33 mouse cellular contexts compared by ENCODE assay signal in genomic region chr2:28723912-28724311, GRCm38 (mm10). TPM values are rescaled to one million over a fixed set of nuclear protein-coding genes. Genes with fewer than 3 reads are reported as not detected.
DNase-seq lines count a peak whose midpoint lies in the region; ATAC-seq and TF ChIP-seq lines count a peak whose summit lies in the region.
"Had no signal": no experiment of that assay in that cellular context is flagged by ENCODE, and none has a peak within 500 bp of the region (broad histone marks: within the 10 kb centered on the region; RNA-seq: fewer than 3 reads in every experiment).

No protein-coding gene starts in this region.

- no peak overlapping the region for H3K9ac ChIP-seq in hindbrain, embryonic 14.5 days
- H3K9ac ChIP-seq in hindbrain, embryonic 11.5 days (ENCODE audit: low read depth, low read length): no peak overlapping the region
- H3K9ac ChIP-seq in midbrain, embryonic 13.5 days (replicated peaks): no peak overlapping the region
- no peak overlapping the region for H3K9ac ChIP-seq in midbrain, embryonic 11.5 days (ENCODE audit: low read length)
- no peak overlapping the region for H3K9ac ChIP-seq in lung, postnatal 0 days (replicated peaks; ENCODE audit: low read depth)
- H3K9ac ChIP-seq: embryonic facial prominence, embryonic 15.5 days; forebrain, embryonic 12.5 days; forebrain, postnatal 0 days; heart, embryonic 13.5 days; intestine, embryonic 15.5 days; limb, embryonic 15.5 days; liver, embryonic 13.5 days; stomach, embryonic 15.5 days had no signal

- no peak overlapping the region for H3K4me2 ChIP-seq in hindbrain, embryonic 14.5 days (replicated peaks)
- H3K4me2 ChIP-seq in hindbrain, embryonic 11.5 days (replicated peaks; ENCODE audit: low read depth, low read length): no peak overlapping the region
- H3K4me2 ChIP-seq in midbrain, embryonic 13.5 days (replicated peaks): no peak overlapping the region
- no peak overlapping the region for H3K4me2 ChIP-seq in midbrain, embryonic 11.5 days
- 0 out of 2 replicates have a peak overlapping the region, but pooled peaks have one; percentile 17 for H3K4me2 ChIP-seq in lung, postnatal 0 days (replicated peaks; ENCODE audit: low read depth, low read length)
- H3K4me2 ChIP-seq: embryonic facial prominence, embryonic 15.5 days; forebrain, embryonic 12.5 days; heart, embryonic 13.5 days; intestine, embryonic 15.5 days; limb, embryonic 15.5 days; liver, embryonic 13.5 days; stomach, embryonic 15.5 days had no signal

- H3K27me3 ChIP-seq in hindbrain, embryonic 14.5 days (ENCODE audit: control insufficient read depth, insufficient read depth, low read length): no peaks in the 10 kb centered on the region
- no peaks in the 10 kb centered on the region for H3K27me3 ChIP-seq in hindbrain, embryonic 11.5 days (ENCODE audit: control insufficient read depth, insufficient read depth, low read length)
- no peaks in the 10 kb centered on the region for H3K27me3 ChIP-seq in midbrain, embryonic 13.5 days
- no peaks in the 10 kb centered on the region; the same call in 1 of the 2 replicates for H3K27me3 ChIP-seq in midbrain, embryonic 11.5 days (ENCODE audit: control insufficient read depth, insufficient read depth, low read length)
- H3K27me3 ChIP-seq in lung, postnatal 0 days (replicated peaks; ENCODE audit: insufficient read depth, low read length): no peaks in the 10 kb centered on the region
- H3K27me3 ChIP-seq: embryonic facial prominence, embryonic 15.5 days; intestine, embryonic 15.5 days; limb, embryonic 15.5 days; liver, embryonic 13.5 days; stomach, embryonic 15.5 days had no signal

- H3K27ac ChIP-seq in hindbrain, embryonic 14.5 days: no peak overlapping the region
- H3K27ac ChIP-seq in hindbrain, embryonic 11.5 days (ENCODE audit: low read depth, low read length): no peak overlapping the region
- H3K27ac ChIP-seq in midbrain, embryonic 13.5 days: no peak overlapping the region
- no peak overlapping the region for H3K27ac ChIP-seq in midbrain, embryonic 11.5 days (ENCODE audit: low read depth, low read length)
- H3K27ac ChIP-seq in lung, postnatal 0 days (ENCODE audit: low read length): no peak overlapping the region
- H3K27ac ChIP-seq: embryonic facial prominence, embryonic 10.5 days; embryonic facial prominence, embryonic 15.5 days; forebrain, embryonic 12.5 days; heart, embryonic 13.5 days; hindbrain, embryonic 10.5 days; hindbrain, postnatal 0 days; intestine, embryonic 15.5 days; limb, embryonic 10.5 days; limb, embryonic 15.5 days; liver, embryonic 13.5 days; macrophage; stomach, embryonic 15.5 days had no signal

- TF ChIP-seq EP300 in lung, postnatal 0 days (IDR thresholded peaks at IDR 0.05): no peak

- peaks cover 12% of the 10 kb centered on the region; the same call in 1 of the 2 replicates for H3K4me1 ChIP-seq in hindbrain, embryonic 14.5 days (replicated peaks; ENCODE audit: control insufficient read depth, insufficient read depth, low read length)
- peaks cover 3% of the 10 kb centered on the region; the same call in 1 of the 2 replicates for H3K4me1 ChIP-seq in hindbrain, embryonic 11.5 days (replicated peaks; ENCODE audit: control insufficient read depth, insufficient read depth, low read length)
- H3K4me1 ChIP-seq in midbrain, embryonic 13.5 days (replicated peaks): peaks cover 25% of the 10 kb centered on the region
- peaks cover 8% of the 10 kb centered on the region; the same call in 1 of the 2 replicates for H3K4me1 ChIP-seq in midbrain, embryonic 11.5 days (ENCODE audit: control insufficient read depth, insufficient read depth, low read length)
- no peaks in the 10 kb centered on the region for H3K4me1 ChIP-seq in lung, postnatal 0 days (ENCODE audit: insufficient read depth, low read depth, low read length)
- H3K4me1 ChIP-seq: intestine, embryonic 15.5 days; stomach, embryonic 15.5 days had no signal

- H3K4me3 ChIP-seq in hindbrain, embryonic 14.5 days (replicated peaks; ENCODE audit: low read length): no peak overlapping the region
- H3K4me3 ChIP-seq in hindbrain, embryonic 11.5 days (ENCODE audit: low read depth, low read length): no peak overlapping the region
- no peak overlapping the region for H3K4me3 ChIP-seq in midbrain, embryonic 13.5 days (replicated peaks)
- no peak overlapping the region for H3K4me3 ChIP-seq in midbrain, embryonic 11.5 days (ENCODE audit: low read depth, low read length)
- H3K4me3 ChIP-seq in lung, postnatal 0 days (ENCODE audit: low read depth, low read length): no peak overlapping the region
- H3K4me3 ChIP-seq: embryonic facial prominence, embryonic 10.5 days; embryonic facial prominence, embryonic 15.5 days; forebrain, embryonic 12.5 days; heart, embryonic 13.5 days; hindbrain, embryonic 10.5 days; intestine, embryonic 15.5 days; limb, embryonic 10.5 days; limb, embryonic 15.5 days; liver, embryonic 13.5 days; stomach, embryonic 15.5 days had no signal

- 64% methylated on average over 9 of the region's 9 CpGs for WGBS in hindbrain, embryonic 14.5 days
- 75% methylated on average over 8 of the region's 9 CpGs for WGBS in hindbrain, embryonic 11.5 days
- WGBS in midbrain, embryonic 13.5 days: 62% methylated on average over 9 of the region's 9 CpGs
- WGBS in midbrain, embryonic 11.5 days: 69% methylated on average over 9 of the region's 9 CpGs
- 17% methylated on average over 8 of the region's 9 CpGs for WGBS in lung, postnatal 0 days

- no peaks in the 10 kb centered on the region for H3K36me3 ChIP-seq in hindbrain, embryonic 14.5 days (replicated peaks; ENCODE audit: control insufficient read depth, insufficient read depth)
- H3K36me3 ChIP-seq in hindbrain, embryonic 11.5 days (ENCODE audit: control insufficient read depth, insufficient read depth, low read length): no peaks in the 10 kb centered on the region
- H3K36me3 ChIP-seq in midbrain, embryonic 13.5 days: no peaks in the 10 kb centered on the region
- H3K36me3 ChIP-seq in midbrain, embryonic 11.5 days (ENCODE audit: control insufficient read depth, insufficient read depth, low read length): no peaks in the 10 kb centered on the region
- no peaks in the 10 kb centered on the region for H3K36me3 ChIP-seq in lung, postnatal 0 days (ENCODE audit: insufficient read depth, low read length)
- H3K36me3 ChIP-seq: embryonic facial prominence, embryonic 10.5 days; embryonic facial prominence, embryonic 15.5 days; forebrain, embryonic 12.5 days; G1E; heart, embryonic 13.5 days; hindbrain, embryonic 10.5 days; intestine, embryonic 15.5 days; limb, embryonic 10.5 days; limb, embryonic 15.5 days; liver, embryonic 13.5 days; stomach, embryonic 15.5 days had no signal

- DNase-seq in hindbrain, embryonic 14.5 days (ENCODE audit: low spot score): no peak
- DNase-seq in hindbrain, embryonic 11.5 days (ENCODE audit: low spot score): no peak
- DNase-seq in midbrain, embryonic 11.5 days (ENCODE audit: low spot score, missing footprints): no peak
- DNase-seq in lung, postnatal 0 days (ENCODE audit: low spot score): peak; percentile 64
- no peak for DNase-seq in gastrocnemius, postnatal 25 days
- DNase-seq in adrenal gland, postnatal 14 days: no peak
- DNase-seq: adrenal gland, postnatal 25 days; cerebellum, adult 18-20 months; cerebellum, postnatal 10 days; forebrain, postnatal 0 days; heart, postnatal 10 days; kidney, adult 2 months; layer of hippocampus, adult 9-11 months; liver, embryonic 13.5 days; right cerebral cortex, postnatal 25 days; thymus, postnatal 14 days had no signal

- ATAC-seq in hindbrain, embryonic 14.5 days (ENCODE audit: low FRiP score): peak; percentile 34; the same call in 1 of the 2 replicates
- no peak for ATAC-seq in hindbrain, embryonic 11.5 days (ENCODE audit: low FRiP score)
- ATAC-seq in midbrain, embryonic 13.5 days: peak; percentile 38
- ATAC-seq in midbrain, embryonic 11.5 days (ENCODE audit: low FRiP score): no peak
- peak; percentile 82 for ATAC-seq in lung, postnatal 0 days
- ATAC-seq: forebrain, postnatal 0 days; hindbrain, postnatal 0 days; intestine, embryonic 15.5 days; Patski had no signal

- H3K9me3 ChIP-seq in hindbrain, embryonic 14.5 days (ENCODE audit: control insufficient read depth, low read length): no peaks in the 10 kb centered on the region
- H3K9me3 ChIP-seq in hindbrain, embryonic 11.5 days (ENCODE audit: control insufficient read depth, low read length): no peaks in the 10 kb centered on the region
- no peaks in the 10 kb centered on the region for H3K9me3 ChIP-seq in midbrain, embryonic 13.5 days
- H3K9me3 ChIP-seq in midbrain, embryonic 11.5 days (ENCODE audit: control insufficient read depth, low read length): no peaks in the 10 kb centered on the region
- H3K9me3 ChIP-seq in lung, postnatal 0 days (ENCODE audit: low read length): no peaks in the 10 kb centered on the region
- H3K9me3 ChIP-seq: embryonic facial prominence, embryonic 10.5 days; embryonic facial prominence, embryonic 15.5 days; forebrain, embryonic 12.5 days; G1E; heart, embryonic 13.5 days; hindbrain, embryonic 10.5 days; intestine, embryonic 15.5 days; limb, embryonic 10.5 days; limb, embryonic 15.5 days; liver, embryonic 13.5 days; stomach, embryonic 15.5 days had no signal

- no peak for TF ChIP-seq CTCF in lung, postnatal 0 days (IDR thresholded peaks at IDR 0.05)

RNA-seq across cellular contexts. Expression of gene Ak8, which starts 23.9 kb away (rescaled TPM):
- 2.2 and 2.7 TPM in 2 replicates for polyA plus RNA-seq in hindbrain, embryonic 14.5 days (2014; fragmentation: Nextera tagmentation; extraction: Ambion mirVana)
- polyA plus RNA-seq in hindbrain, embryonic 11.5 days (2014; fragmentation: Nextera tagmentation; extraction: Ambion mirVana): 1.3 and 1.5 TPM in 2 replicates
- 2.2 and 2.6 TPM in 2 replicates for polyA plus RNA-seq in midbrain, embryonic 13.5 days (2015; fragmentation: Nextera tagmentation; extraction: Ambion mirVana)
- polyA plus RNA-seq in midbrain, embryonic 11.5 days (2014; fragmentation: Nextera tagmentation; extraction: Ambion mirVana): 0.33 and 0.77 TPM in 2 replicates
- polyA plus RNA-seq in lung, postnatal 0 days (2015; fragmentation: Nextera tagmentation; extraction: Ambion mirVana): 8.7 and 10.9 TPM in 2 replicates
- under 1 TPM in 1 of 2 experiments, not detected in 1; 0.19 TPM for total RNA-seq in gastrocnemius, postnatal 25 days (2021)
- not detected in 2 replicates for total RNA-seq in adrenal gland, postnatal 14 days (2021)
- total RNA-seq: adrenal gland, postnatal 25 days; gastrocnemius, adult 8-10 months; heart, postnatal 10 days had no signal

RNA-seq across cellular contexts. Expression of gene Spaca9, which starts 24.4 kb away (rescaled TPM):
- polyA plus RNA-seq in hindbrain, embryonic 14.5 days (2014; fragmentation: Nextera tagmentation; extraction: Ambion mirVana): 4.1 and 6.2 TPM in 2 replicates
- 3.3 and 5.3 TPM in 2 replicates for polyA plus RNA-seq in hindbrain, embryonic 11.5 days (2014; fragmentation: Nextera tagmentation; extraction: Ambion mirVana)
- 1.1 and 1.6 TPM in 2 replicates for polyA plus RNA-seq in midbrain, embryonic 13.5 days (2015; fragmentation: Nextera tagmentation; extraction: Ambion mirVana)
- polyA plus RNA-seq in midbrain, embryonic 11.5 days (2014; fragmentation: Nextera tagmentation; extraction: Ambion mirVana): 2.4 and 3.0 TPM in 2 replicates
- polyA plus RNA-seq in lung, postnatal 0 days (2015; fragmentation: Nextera tagmentation; extraction: Ambion mirVana): 21.2 and 26.3 TPM in 2 replicates
- total RNA-seq in gastrocnemius, postnatal 25 days (2021): not detected
- 0.93 TPM in 1 of 2 replicates, not detected in the other for total RNA-seq in adrenal gland, postnatal 14 days (2021)
- total RNA-seq: adrenal gland, postnatal 25 days; forebrain, postnatal 0 days; gastrocnemius, adult 8-10 months; heart, adult 8-10 months; heart, postnatal 10 days; neutrophil, adult 5-6 weeks had no signal

Comparison
In these comparisons a context has a peak if more than half of its experiments do, and no peak if none do; other contexts are left out.
1. ATAC-seq: peak in hindbrain, embryonic 14.5 days (single experiment), midbrain, embryonic 13.5 days (single experiment) and lung, postnatal 0 days (single experiment); none in hindbrain, embryonic 11.5 days (single experiment) and midbrain, embryonic 11.5 days (single experiment).